38 mouse cellular contexts compared by ENCODE assay signal in the genomic region with DNA sequence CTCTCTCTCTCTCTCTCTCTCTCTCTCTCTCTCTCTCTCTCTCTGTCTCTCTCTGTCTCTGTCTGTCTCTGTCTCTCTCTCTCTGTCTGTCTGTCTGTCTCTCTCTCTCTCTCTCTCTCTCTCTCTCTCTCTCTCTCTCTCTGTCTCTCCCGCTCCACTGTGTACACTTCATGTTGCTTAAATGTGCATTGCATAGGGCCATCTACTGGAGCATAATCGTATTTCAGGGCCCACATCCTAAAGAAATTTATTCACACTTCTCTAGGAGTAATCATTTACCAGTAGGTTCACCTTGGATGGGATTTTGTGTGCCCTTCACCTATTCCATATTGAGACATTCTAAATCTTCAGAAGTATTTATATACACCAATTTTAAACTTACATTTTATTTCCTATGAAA. TPM values are rescaled to one million over a fixed set of nuclear protein-coding genes. Genes with fewer than 3 reads are reported as not detected.
"Had no signal": no experiment of that assay in that cellular context is flagged by ENCODE, and none has a peak within 500 bp of the region (broad histone marks: within the 10 kb centered on the region; RNA-seq: fewer than 3 reads in every experiment).

No protein-coding gene starts in this region.

RNA-seq across cellular contexts. Expression of a gene that starts 6.4 kb away (rescaled TPM):
- total RNA-seq: gastrocnemius, adult 18-20 months; gastrocnemius, adult 8-10 months; gastrocnemius, postnatal 14 days; gastrocnemius, postnatal 36 days; heart, adult 8-10 months; heart, postnatal 10 days; heart, postnatal 25 days; heart, postnatal 4 days; layer of hippocampus, adult 18-20 months; layer of hippocampus, adult 8-10 months; layer of hippocampus, postnatal 14 days; layer of hippocampus, postnatal 36 days; left cerebral cortex, adult 18-20 months; left cerebral cortex, adult 8-10 months; left cerebral cortex, postnatal 10 days; left cerebral cortex, postnatal 25 days; left cerebral cortex, postnatal 4 days; liver, adult 2 months had no signal
- polyA plus RNA-seq: gonadal fat pad, adult 2 months; heart, embryonic 10.5 days; heart, embryonic 12.5 days; heart, embryonic 14.5 days; heart, embryonic 16.5 days; hindbrain, embryonic 10.5 days; hindbrain, embryonic 12.5 days; hindbrain, embryonic 14.5 days; hindbrain, embryonic 16.5 days; intestine, embryonic 14.5 days; intestine, embryonic 16.5 days; kidney, adult 2 months; kidney, embryonic 15.5 days; kidney, postnatal 0 days; large intestine, adult 2 months; limb, embryonic 11.5 days; limb, embryonic 13.5 days; limb, embryonic 15.5 days; liver, adult 2 months; liver, embryonic 12.5 days; liver, embryonic 14.5 days had no signal

RNA-seq across cellular contexts. Expression of a gene that starts 10.1 kb away (rescaled TPM):
- total RNA-seq: gastrocnemius, adult 18-20 months; gastrocnemius, adult 8-10 months; gastrocnemius, postnatal 14 days; gastrocnemius, postnatal 36 days; heart, adult 8-10 months; heart, postnatal 10 days; heart, postnatal 25 days; heart, postnatal 4 days; layer of hippocampus, adult 18-20 months; layer of hippocampus, adult 8-10 months; layer of hippocampus, postnatal 14 days; layer of hippocampus, postnatal 36 days; left cerebral cortex, adult 18-20 months; left cerebral cortex, adult 8-10 months; left cerebral cortex, postnatal 10 days; left cerebral cortex, postnatal 25 days; left cerebral cortex, postnatal 4 days; liver, adult 2 months had no signal
- polyA plus RNA-seq: gonadal fat pad, adult 2 months; heart, embryonic 10.5 days; heart, embryonic 12.5 days; heart, embryonic 14.5 days; heart, embryonic 16.5 days; hindbrain, embryonic 10.5 days; hindbrain, embryonic 12.5 days; hindbrain, embryonic 14.5 days; hindbrain, embryonic 16.5 days; intestine, embryonic 14.5 days; intestine, embryonic 16.5 days; kidney, adult 2 months; kidney, embryonic 15.5 days; kidney, postnatal 0 days; large intestine, adult 2 months; limb, embryonic 11.5 days; limb, embryonic 13.5 days; limb, embryonic 15.5 days; liver, adult 2 months; liver, embryonic 12.5 days; liver, embryonic 14.5 days had no signal

RNA-seq across cellular contexts. Expression of a gene that starts 29.3 kb away (rescaled TPM):
- total RNA-seq: gastrocnemius, adult 18-20 months; gastrocnemius, adult 8-10 months; gastrocnemius, postnatal 14 days; gastrocnemius, postnatal 36 days; heart, adult 8-10 months; heart, postnatal 10 days; heart, postnatal 25 days; heart, postnatal 4 days; layer of hippocampus, adult 18-20 months; layer of hippocampus, adult 8-10 months; layer of hippocampus, postnatal 14 days; layer of hippocampus, postnatal 36 days; left cerebral cortex, adult 18-20 months; left cerebral cortex, adult 8-10 months; left cerebral cortex, postnatal 10 days; left cerebral cortex, postnatal 25 days; left cerebral cortex, postnatal 4 days; liver, adult 2 months had no signal
- polyA plus RNA-seq: gonadal fat pad, adult 2 months; heart, embryonic 10.5 days; heart, embryonic 12.5 days; heart, embryonic 14.5 days; heart, embryonic 16.5 days; hindbrain, embryonic 10.5 days; hindbrain, embryonic 12.5 days; hindbrain, embryonic 14.5 days; hindbrain, embryonic 16.5 days; intestine, embryonic 14.5 days; intestine, embryonic 16.5 days; kidney, adult 2 months; kidney, embryonic 15.5 days; kidney, postnatal 0 days; large intestine, adult 2 months; limb, embryonic 11.5 days; limb, embryonic 13.5 days; limb, embryonic 15.5 days; liver, adult 2 months; liver, embryonic 12.5 days; liver, embryonic 14.5 days had no signal

RNA-seq across cellular contexts. Expression of a gene that starts 38.5 kb away (rescaled TPM):
- total RNA-seq: gastrocnemius, adult 18-20 months; gastrocnemius, adult 8-10 months; gastrocnemius, postnatal 14 days; gastrocnemius, postnatal 36 days; heart, adult 8-10 months; heart, postnatal 10 days; heart, postnatal 25 days; heart, postnatal 4 days; layer of hippocampus, adult 18-20 months; layer of hippocampus, adult 8-10 months; layer of hippocampus, postnatal 14 days; layer of hippocampus, postnatal 36 days; left cerebral cortex, adult 18-20 months; left cerebral cortex, adult 8-10 months; left cerebral cortex, postnatal 10 days; left cerebral cortex, postnatal 25 days; left cerebral cortex, postnatal 4 days; liver, adult 2 months had no signal
- polyA plus RNA-seq: gonadal fat pad, adult 2 months; heart, embryonic 10.5 days; heart, embryonic 12.5 days; heart, embryonic 14.5 days; heart, embryonic 16.5 days; hindbrain, embryonic 10.5 days; hindbrain, embryonic 12.5 days; hindbrain, embryonic 14.5 days; hindbrain, embryonic 16.5 days; intestine, embryonic 14.5 days; intestine, embryonic 16.5 days; kidney, adult 2 months; kidney, embryonic 15.5 days; kidney, postnatal 0 days; large intestine, adult 2 months; limb, embryonic 11.5 days; limb, embryonic 13.5 days; limb, embryonic 15.5 days; liver, adult 2 months; liver, embryonic 12.5 days; liver, embryonic 14.5 days had no signal

RNA-seq across cellular contexts. Expression of a gene that starts 44.6 kb away (rescaled TPM):
- total RNA-seq: gastrocnemius, adult 18-20 months; gastrocnemius, adult 8-10 months; gastrocnemius, postnatal 14 days; gastrocnemius, postnatal 36 days; heart, adult 8-10 months; heart, postnatal 10 days; heart, postnatal 25 days; heart, postnatal 4 days; layer of hippocampus, adult 18-20 months; layer of hippocampus, adult 8-10 months; layer of hippocampus, postnatal 14 days; layer of hippocampus, postnatal 36 days; left cerebral cortex, adult 18-20 months; left cerebral cortex, adult 8-10 months; left cerebral cortex, postnatal 10 days; left cerebral cortex, postnatal 25 days; left cerebral cortex, postnatal 4 days; liver, adult 2 months had no signal
- polyA plus RNA-seq: gonadal fat pad, adult 2 months; heart, embryonic 10.5 days; heart, embryonic 12.5 days; heart, embryonic 14.5 days; heart, embryonic 16.5 days; hindbrain, embryonic 10.5 days; hindbrain, embryonic 12.5 days; hindbrain, embryonic 14.5 days; hindbrain, embryonic 16.5 days; intestine, embryonic 14.5 days; intestine, embryonic 16.5 days; kidney, adult 2 months; kidney, embryonic 15.5 days; kidney, postnatal 0 days; large intestine, adult 2 months; limb, embryonic 11.5 days; limb, embryonic 13.5 days; limb, embryonic 15.5 days; liver, adult 2 months; liver, embryonic 12.5 days; liver, embryonic 14.5 days had no signal
